Mouse (Mus musculus) thymus, postnatal 14 days (tissue): Measurements from ENCODE around the gene Tbcel.

Source experiments
- DNase-seq: peaks from one replicate; pipeline ENCODE4 v3.0.0; 2021

The Tbcel gene

DNA sequence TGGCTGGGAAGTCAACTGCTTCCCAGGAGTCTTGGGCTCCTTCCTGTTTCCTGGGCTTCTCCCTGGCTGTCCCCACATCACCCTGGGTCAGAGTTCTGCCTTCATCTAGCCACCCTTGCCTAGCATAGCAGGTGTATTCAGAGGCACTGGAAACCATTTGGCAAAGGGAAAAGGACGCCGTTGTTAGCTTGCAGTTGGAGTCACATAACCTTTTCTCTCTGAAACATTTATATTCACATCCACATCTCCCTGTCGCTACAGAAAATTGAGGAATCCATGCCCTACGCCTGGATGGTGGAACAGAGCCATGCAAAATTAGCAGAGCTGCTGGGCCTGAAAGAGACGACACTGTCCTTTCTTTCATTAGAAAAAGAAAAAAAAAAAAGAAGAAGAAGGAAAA, 125.5 kb downstream of the Tbcel start:
- DNase-seq = no peak

DNA sequence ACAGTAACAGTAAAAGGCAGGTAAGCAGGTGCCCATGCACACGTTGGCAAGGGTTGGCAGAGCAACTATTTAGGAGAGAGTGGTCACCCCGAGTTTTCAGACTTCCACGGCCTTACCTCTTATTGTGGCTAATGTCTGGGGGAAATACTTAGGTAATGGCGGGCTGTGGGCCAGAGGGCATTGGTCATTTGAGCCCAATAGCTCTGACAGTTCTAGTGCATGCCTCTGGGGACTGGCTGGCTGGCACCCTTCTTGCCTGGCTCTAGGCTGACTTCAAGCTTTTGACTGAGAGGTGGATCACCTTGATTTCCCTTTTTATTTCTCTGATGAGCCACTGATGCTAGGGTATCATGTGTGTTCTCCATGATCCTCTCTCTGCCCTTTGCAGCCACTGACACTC, 129.5 kb downstream of the Tbcel start:
- no peak for DNase-seq

DNA sequence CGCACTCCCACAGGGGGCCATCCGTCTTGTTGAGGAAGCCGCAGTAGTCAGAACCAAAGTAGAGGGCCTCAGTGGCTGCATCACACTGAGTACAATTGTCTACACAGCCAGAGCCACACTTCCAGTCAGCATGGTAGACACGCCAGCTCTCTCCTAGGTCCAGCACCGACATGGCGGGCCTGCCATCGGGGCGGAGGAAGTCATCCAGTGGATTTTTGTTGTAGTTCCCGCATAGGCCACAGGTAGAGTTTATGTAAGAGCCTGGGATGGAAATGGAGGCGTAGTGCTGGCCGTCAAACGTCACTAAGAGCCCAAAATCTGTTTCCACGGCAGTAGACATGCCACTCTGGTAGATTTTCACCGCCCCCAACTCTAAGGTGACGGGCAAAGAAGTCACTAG, 130.0 kb downstream of the Tbcel start:
- no peak for DNase-seq

DNA sequence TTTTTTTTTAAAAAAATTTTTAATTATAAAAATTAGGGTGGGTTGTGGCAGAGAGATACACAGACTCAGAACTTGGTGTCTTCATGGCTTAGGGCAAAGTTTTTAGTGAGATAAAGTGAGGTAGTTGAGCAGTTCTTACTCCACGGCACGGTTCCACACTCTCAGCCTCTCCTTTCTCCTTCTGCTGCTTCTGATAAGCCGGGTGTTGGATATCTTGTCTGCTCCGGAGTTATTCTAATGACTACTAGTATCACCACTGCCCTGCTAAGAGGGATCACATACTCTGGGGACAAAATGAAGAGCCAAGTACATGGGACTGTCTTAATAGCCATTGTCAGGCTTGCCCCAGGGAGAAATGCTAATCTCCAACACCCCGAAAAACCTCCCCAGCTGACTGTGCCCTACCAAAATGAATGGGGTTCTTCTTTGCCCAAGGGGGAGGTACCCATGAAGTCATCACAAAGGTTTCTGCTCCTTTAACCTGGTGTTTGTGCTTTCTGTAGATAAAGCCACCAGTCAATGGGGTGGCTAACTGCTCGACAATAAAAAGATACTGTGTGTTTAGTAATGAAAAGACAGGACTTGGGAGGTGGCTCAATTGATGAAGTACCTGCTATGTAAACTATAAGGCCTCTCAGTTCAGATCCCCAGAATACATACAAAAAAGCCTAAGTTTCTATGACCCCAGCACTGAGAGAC, 135.8 kb downstream of the Tbcel start:
- no peak for DNase-seq
